Mouse (Mus musculus) myocyte (in vitro differentiated cells): ENCODE measurements around the gene Slc31a1. TPM values are rescaled to one million over a fixed set of nuclear protein-coding genes. Genes with fewer than 3 reads are reported as not detected.

Source experiments
- H3K27me3 ChIP-seq: one replicate; pipeline ENCODE4 v1.6.1; 2011; ENCODE audit not compliant: control insufficient read depth, insufficient read depth, insufficient read length
- H3K36me3 ChIP-seq: one replicate; pipeline ENCODE4 v1.6.1; 2011; ENCODE audit not compliant: control insufficient read depth, insufficient read depth
- H3K4me2 ChIP-seq: one replicate; pipeline ENCODE4 v1.6.1; 2011; ENCODE audit warnings: low read depth, control low read depth
- H3K4me3 ChIP-seq: one replicate; pipeline ENCODE4 v1.5.1; 2011; ENCODE audit warnings: mild to moderate bottlenecking, control low read depth, moderate library complexity
- H3K79me2 ChIP-seq: one replicate; pipeline ENCODE4 v1.6.1; 2011; ENCODE audit not compliant: control insufficient read depth, insufficient read depth
- H3ac ChIP-seq: one replicate; pipeline ENCODE4 v1.6.1; 2011; ENCODE audit not compliant: control insufficient read depth, insufficient read length
- CEBPB ChIP-seq: IDR thresholded peaks from 2 replicates; pipeline ENCODE4 v1.6.1; 2011; ENCODE audit warnings: mild to moderate bottlenecking, moderate library complexity; ENCODE audit not compliant: poor library complexity, insufficient read depth, severe bottlenecking
- E2F4 ChIP-seq: IDR thresholded peaks from one replicate; pipeline ENCODE4 v1.6.1; 2011; ENCODE audit warnings: mild to moderate bottlenecking, control low read depth, moderate library complexity; ENCODE audit not compliant: insufficient read depth
- MAX ChIP-seq: IDR thresholded peaks from one replicate; pipeline ENCODE4 v1.6.1; 2011; ENCODE audit warnings: low read depth, mild to moderate bottlenecking, control low read depth
- MYOD1 ChIP-seq, 3 experiments: IDR thresholded peaks; one replicate each; pipeline ENCODE4 v1.6.1; 2011; ENCODE audit warnings: control low read depth in 2 of 3, low read depth in 2 of 3, mild to moderate bottlenecking in 2 of 3, moderate library complexity in 1 of 3; ENCODE audit not compliant: insufficient read length in 2 of 3, control insufficient read depth in 1 of 3
- MYOG ChIP-seq, 3 experiments: IDR thresholded peaks; one replicate each; pipeline ENCODE4 v1.6.1; 2011; ENCODE audit warnings: control low read depth in 2 of 3, low read depth in 2 of 3, mild to moderate bottlenecking in 2 of 3; ENCODE audit not compliant: insufficient read length in 2 of 3, control insufficient read depth in 1 of 3, insufficient read depth in 1 of 3
- POLR2A ChIP-seq: IDR thresholded peaks from one replicate; pipeline ENCODE4 v1.6.1; 2011; ENCODE audit warnings: low read depth, mild to moderate bottlenecking, control low read depth, moderate library complexity; ENCODE audit not compliant: insufficient read length
- POLR2AphosphoS2 ChIP-seq: IDR thresholded peaks from one replicate; pipeline ENCODE4 v1.6.1; 2011; ENCODE audit warnings: low read depth, control low read depth; ENCODE audit not compliant: insufficient read length
- REST ChIP-seq: IDR thresholded peaks from one replicate; pipeline ENCODE4 v1.6.1; 2011; ENCODE audit warnings: mild to moderate bottlenecking, control low read depth, moderate library complexity; ENCODE audit not compliant: insufficient read depth, insufficient read length
- SRF ChIP-seq: IDR thresholded peaks from one replicate; pipeline ENCODE4 v1.6.1; 2011; ENCODE audit warnings: low read depth; ENCODE audit not compliant: control insufficient read depth, insufficient read length
- TCF12 ChIP-seq: IDR thresholded peaks from one replicate; pipeline ENCODE4 v1.6.1; 2011; ENCODE audit warnings: mild to moderate bottlenecking, control low read depth; ENCODE audit not compliant: poor library complexity, insufficient read depth, severe bottlenecking
- TCF3 ChIP-seq: IDR thresholded peaks from one replicate; pipeline ENCODE4 v1.6.1; 2011; ENCODE audit warnings: low read depth, control low read depth; ENCODE audit not compliant: insufficient read length
- USF1 ChIP-seq: IDR thresholded peaks from one replicate; pipeline ENCODE4 v1.6.1; 2011; ENCODE audit warnings: low read depth, mild to moderate bottlenecking, control low read depth, moderate library complexity
- polyA plus RNA-seq: library from polyadenylated mRNA; unstranded; fragments of >200 nt; fragmentation: generic; extraction: Trizol; gene quantifications from one replicate; pipeline ENCODE4 v1.2.1, GENCODE M21; 2012; ENCODE audit warnings: missing spikeins

The Slc31a1 gene
- polyA plus RNA-seq, 1 experiment = 22.5 TPM

DNA sequence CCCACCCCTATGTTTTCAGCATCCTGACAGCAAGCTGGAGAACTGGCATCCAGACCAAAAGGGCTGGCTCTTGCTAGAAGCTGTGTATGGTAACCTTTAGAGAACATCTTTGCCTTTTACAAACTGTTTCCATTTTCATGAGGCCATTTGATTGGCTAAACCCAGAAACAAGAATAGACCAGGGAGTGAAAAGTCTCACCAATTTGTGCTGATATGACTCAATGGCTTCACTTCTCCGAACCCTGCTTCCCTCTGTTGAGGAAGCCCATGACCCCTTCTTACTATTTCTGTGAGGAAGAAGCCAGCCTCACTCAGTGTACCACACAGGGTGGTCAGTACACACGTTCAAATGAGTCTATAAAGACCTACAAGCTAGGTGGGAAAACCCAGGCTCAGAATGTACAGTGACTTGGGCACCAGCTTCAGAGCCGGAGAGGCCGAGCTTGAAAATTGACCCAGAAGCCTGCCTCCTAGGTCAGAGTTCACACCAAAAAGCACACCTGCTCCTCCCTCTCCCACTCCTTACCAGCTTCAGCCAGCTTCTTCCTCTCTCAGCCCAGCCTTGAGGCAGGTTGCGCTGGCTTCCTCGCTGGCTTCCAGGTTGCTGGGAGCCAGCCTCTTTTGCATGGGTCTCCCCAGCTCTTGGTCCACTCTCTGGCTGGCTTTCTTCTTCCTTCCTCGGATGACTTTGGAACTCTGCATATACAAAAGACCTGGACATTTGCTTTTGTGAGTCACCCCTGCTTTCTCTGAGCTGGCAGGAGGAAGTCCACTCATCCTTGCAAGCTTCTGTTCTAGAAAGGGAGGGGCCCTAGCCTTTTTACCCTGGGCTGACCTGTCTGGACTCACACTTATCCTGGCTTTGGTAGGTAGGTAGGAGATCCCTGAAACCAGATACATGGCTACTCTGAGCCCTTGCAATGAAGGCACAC, 73.7 kb downstream of the Slc31a1 start:
- H3K27me3 ChIP-seq = no peaks in the 10 kb centered on the region
- no peak overlapping the region for H3K4me2 ChIP-seq
- no peak overlapping the region for H3ac ChIP-seq
- H3K36me3 ChIP-seq = no peaks in the 10 kb centered on the region
- TF ChIP-seq MAX (no peak), E2F4 (no peak), MYOG (IDR thresholded peaks at IDR 0.05; ENCODE audit: control insufficient read depth in 1 of 3, insufficient read depth in 1 of 3, insufficient read length in 2 of 3, low read depth in 2 of 3) (no peak), SRF (no peak)
- no peak overlapping the region for H3K4me3 ChIP-seq
- no peaks in the 10 kb centered on the region for H3K79me2 ChIP-seq

DNA sequence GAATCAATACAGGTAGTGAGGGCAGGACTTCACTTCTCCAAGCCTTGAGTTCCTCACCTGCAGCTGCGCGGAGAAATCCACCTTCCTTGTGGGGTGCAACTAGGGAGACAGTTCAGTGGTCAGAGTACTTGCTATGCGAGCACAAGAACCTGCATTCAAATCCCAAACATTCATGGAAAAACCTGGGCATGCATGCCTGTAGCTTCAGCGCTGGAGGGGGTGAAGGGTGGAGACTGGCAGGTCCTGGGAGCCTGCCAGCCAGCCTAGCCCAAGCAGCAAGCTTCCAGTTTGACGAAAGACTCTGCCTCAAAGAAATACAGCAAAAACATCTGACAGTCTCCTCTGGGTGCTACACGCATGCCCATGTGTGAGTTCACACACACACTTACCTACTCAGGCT, 74.6 kb downstream of the Slc31a1 start, which contains the start of gene Rnf183:
Rnf183 (minus strand) TSS at position 172 of the 400 bp plus-strand sequence.
- no peak within 1 kb of the TSS for H3K4me3 ChIP-seq
- no peaks in the 10 kb centered on the region for H3K27me3 ChIP-seq
- no peaks in the 10 kb centered on the region for H3K79me2 ChIP-seq
- no peak for TF ChIP-seq POLR2A
- TF ChIP-seq REST = no peak
- no peak for TF ChIP-seq MYOD1 (IDR thresholded peaks at IDR 0.05; ENCODE audit: control insufficient read depth in 1 of 3, insufficient read length in 2 of 3, low read depth in 2 of 3)
- no peak for TF ChIP-seq MYOG (IDR thresholded peaks at IDR 0.05; ENCODE audit: control insufficient read depth in 1 of 3, insufficient read depth in 1 of 3, insufficient read length in 2 of 3, low read depth in 2 of 3)
- no peak for TF ChIP-seq TCF12
- TF ChIP-seq E2F4 = no peak
- no peak for TF ChIP-seq SRF
- no peak for TF ChIP-seq POLR2AphosphoS2
- TF ChIP-seq USF1 = no peak
- no peak for TF ChIP-seq TCF3
- TF ChIP-seq MAX = no peak
- no peak for TF ChIP-seq CEBPB
- H3ac ChIP-seq = no peak within 1 kb of the TSS
- H3K36me3 ChIP-seq = no peaks in the 10 kb centered on the region
- no peak within 1 kb of the TSS for H3K4me2 ChIP-seq

DNA sequence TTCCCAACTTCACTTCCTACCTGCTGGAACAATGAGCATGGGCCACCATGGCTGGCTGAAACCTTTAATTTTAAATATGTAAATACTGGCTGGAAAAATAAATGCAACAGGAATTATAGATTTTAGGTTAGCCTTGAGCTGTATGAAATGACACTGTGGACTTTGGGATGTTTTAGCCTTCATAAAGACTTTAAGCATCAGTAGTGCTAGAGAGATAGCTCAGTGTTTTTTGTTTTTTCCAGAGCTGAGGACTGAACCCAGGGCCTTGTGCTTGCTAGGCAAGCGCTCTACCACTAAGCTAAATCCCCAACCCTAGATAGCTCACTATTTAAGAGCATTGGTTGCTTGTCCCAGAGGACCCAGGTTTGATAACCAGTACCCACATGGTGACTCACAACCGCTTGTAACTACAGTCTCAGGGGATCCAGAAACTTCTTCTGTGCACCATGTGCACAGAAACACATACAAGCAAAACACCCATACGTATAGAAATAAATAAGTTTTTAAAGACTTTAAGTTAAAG, 76.8 kb downstream of the Slc31a1 start:
- Histone ChIP-seq H3K4me2 (no peak overlapping the region), H3K36me3 (no peaks in the 10 kb centered on the region), H3K27me3 (no peaks in the 10 kb centered on the region), H3ac (no peak overlapping the region), H3K4me3 (no peak overlapping the region), H3K79me2 (no peaks in the 10 kb centered on the region)
- no peak for TF ChIP-seq E2F4
- TF ChIP-seq REST = no peak
- TF ChIP-seq MYOG (IDR thresholded peaks at IDR 0.05; ENCODE audit: control insufficient read depth in 1 of 3, insufficient read depth in 1 of 3, insufficient read length in 2 of 3, low read depth in 2 of 3) = no peak
- no peak for TF ChIP-seq CEBPB
- no peak for TF ChIP-seq MYOD1 (IDR thresholded peaks at IDR 0.05; ENCODE audit: control insufficient read depth in 1 of 3, insufficient read length in 2 of 3, low read depth in 2 of 3)
- TF ChIP-seq SRF = no peak
- TF ChIP-seq TCF3 = no peak
- no peak for TF ChIP-seq TCF12
- no peak for TF ChIP-seq MAX
- no peak for TF ChIP-seq POLR2AphosphoS2
- no peak for TF ChIP-seq POLR2A
- TF ChIP-seq USF1 = no peak

DNA sequence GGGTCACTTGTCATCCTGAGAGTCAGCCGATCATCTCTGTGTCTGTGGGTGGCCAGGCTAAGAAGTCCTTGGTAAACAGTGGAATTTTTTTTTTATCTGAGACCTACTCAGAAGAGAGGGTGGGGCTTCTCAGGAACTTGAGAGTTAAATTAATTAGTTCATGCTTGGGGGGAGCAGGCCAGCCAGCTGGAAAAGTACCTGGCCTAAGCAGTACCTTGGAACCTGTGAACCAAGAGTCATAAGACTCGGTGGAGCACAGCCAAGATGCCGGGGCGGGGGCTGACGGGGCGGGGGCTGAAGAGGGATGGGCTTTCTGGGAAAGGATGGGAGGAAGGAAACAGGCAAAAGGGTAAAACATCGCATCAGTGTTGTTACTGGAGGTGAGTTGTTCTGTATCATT, 77.3 kb downstream of the Slc31a1 start:
- H3K36me3 ChIP-seq = no peaks in the 10 kb centered on the region
- TF ChIP-seq CEBPB (no peak), E2F4 (no peak), SRF (no peak), USF1 (no peak), POLR2AphosphoS2 (no peak), MYOG (IDR thresholded peaks at IDR 0.05; ENCODE audit: control insufficient read depth in 1 of 3, insufficient read depth in 1 of 3, insufficient read length in 2 of 3, low read depth in 2 of 3) (no peak), POLR2A (no peak), REST (no peak), TCF3 (no peak), MAX (no peak)
- H3ac ChIP-seq = no peak overlapping the region
- H3K4me3 ChIP-seq = no peak overlapping the region
- no peaks in the 10 kb centered on the region for H3K79me2 ChIP-seq
- no peak overlapping the region for H3K4me2 ChIP-seq
- H3K27me3 ChIP-seq = no peaks in the 10 kb centered on the region

DNA sequence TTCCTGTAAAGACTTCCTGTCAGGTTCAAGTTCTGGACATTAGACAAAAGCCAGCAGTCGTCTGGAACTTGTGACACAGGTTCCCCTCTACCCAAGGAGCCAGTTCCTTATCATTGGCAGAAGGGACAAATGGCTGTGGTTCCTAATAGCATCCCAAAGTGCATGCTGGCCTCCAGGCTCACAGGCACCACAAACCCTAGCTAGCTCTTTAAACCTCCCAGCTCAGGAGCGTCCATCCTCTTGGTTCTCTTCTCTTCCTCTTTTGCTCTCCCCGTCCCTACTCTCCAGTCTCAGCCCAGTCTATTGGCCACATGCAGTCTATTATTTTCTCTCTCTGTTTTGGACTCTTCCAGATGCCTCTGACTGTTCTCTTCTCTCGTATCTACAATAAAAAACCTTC, 79.3 kb downstream of the Slc31a1 start:
- TF ChIP-seq MAX (no peak), USF1 (no peak), MYOD1 (IDR thresholded peaks at IDR 0.05; ENCODE audit: control insufficient read depth in 1 of 3, insufficient read length in 2 of 3, low read depth in 2 of 3) (no peak), TCF12 (no peak), CEBPB (no peak), E2F4 (no peak), TCF3 (no peak), MYOG (IDR thresholded peaks at IDR 0.05; ENCODE audit: control insufficient read depth in 1 of 3, insufficient read depth in 1 of 3, insufficient read length in 2 of 3, low read depth in 2 of 3) (no peak), SRF (no peak), POLR2AphosphoS2 (no peak), REST (no peak), POLR2A (no peak)
- no peak overlapping the region for H3K4me2 ChIP-seq
- no peaks in the 10 kb centered on the region for H3K36me3 ChIP-seq

More for the DNA sequence above, 79.3 kb downstream of the Slc31a1 start:
- Histone ChIP-seq H3K79me2 (no peaks in the 10 kb centered on the region), H3K4me3 (no peak overlapping the region), H3K27me3 (no peaks in the 10 kb centered on the region), H3ac (no peak overlapping the region)
